In genomic region chr13:104694612-104695355, GRCm38 (mm10) we compare ENCODE assay signal across 8 mouse cellular contexts.
DNase-seq lines count a peak whose midpoint lies in the region; ATAC-seq lines count a peak whose summit lies in the region.

No protein-coding gene starts in this region.

- H3K9me3 ChIP-seq in midbrain, embryonic 16.5 days (replicated peaks; ENCODE audit: control insufficient read depth, low read length, poor library complexity, severe bottlenecking), result no peaks in the 10 kb centered on the region

- no peak overlapping the region for H3K4me3 ChIP-seq in midbrain, embryonic 16.5 days (ENCODE audit: low read depth, low read length)

- H3K36me3 ChIP-seq in midbrain, embryonic 16.5 days (ENCODE audit: control insufficient read depth, insufficient read depth, low read length), result no peaks in the 10 kb centered on the region

- no peaks in the 10 kb centered on the region for H3K27me3 ChIP-seq in midbrain, embryonic 16.5 days (ENCODE audit: control insufficient read depth, insufficient read depth, low read depth, low read length)

- no peak overlapping the region for H3K9ac ChIP-seq in midbrain, embryonic 16.5 days (ENCODE audit: low read depth, low read length)

- H3K27ac ChIP-seq in midbrain, embryonic 16.5 days (ENCODE audit: low read length), result peak overlapping the region; percentile 55

- H3K4me2 ChIP-seq in midbrain, embryonic 16.5 days (ENCODE audit: low read length), result no peak overlapping the region

- no peak for ATAC-seq in CD4-positive, CD25-positive, alpha-beta regulatory T cell, adult 4 months
- ATAC-seq in midbrain, embryonic 16.5 days, result peak; percentile 89

- WGBS in midbrain, embryonic 16.5 days, result 48% methylated on average over 6 of the region's 6 CpGs

- peak; percentile 15 for DNase-seq in CD4-positive, CD25-positive, alpha-beta regulatory T cell, adult 2 months (ENCODE audit: low read depth, low spot score)
- peak; percentile 11 to 58 for DNase-seq in urinary bladder, adult 18-20 months (ENCODE audit: low spot score in 2 of 2)
- no peak for DNase-seq in urinary bladder, adult 2 months (ENCODE audit: low spot score)
- DNase-seq in heart, adult 9 months (ENCODE audit: low spot score in 2 of 2), result peak; percentile 27 to 59
- DNase-seq in kidney, postnatal 4 days, result peak; percentile 6 to 16
- DNase-seq in spleen, postnatal 36 days (ENCODE audit: low spot score in 2 of 2), result no peak

- H3K4me1 ChIP-seq in midbrain, embryonic 16.5 days (ENCODE audit: control insufficient read depth, insufficient read depth, low read length), result peaks cover 7% of the 10 kb centered on the region

Comparison
In these comparisons a context has a peak if more than half of its experiments do, and no peak if none do; other contexts are left out.
1. DNase-seq: peak in CD4-positive, CD25-positive, alpha-beta regulatory T cell, adult 2 months (single experiment), urinary bladder, adult 18-20 months (2 of 2), heart, adult 9 months (2 of 2) and kidney, postnatal 4 days (2 of 2); none in urinary bladder, adult 2 months (single experiment) and spleen, postnatal 36 days (0 of 2).